Mouse (Mus musculus) kidney, adult 18-20 months (tissue): Measurements from ENCODE around the gene Lta.

Experiments used
- DNase-seq: peaks from one replicate; pipeline ENCODE4 v3.0.0; 2021

The Lta gene

GRCm38 (mm10) chr17:35156461-35157200 is 48.5 kb downstream of the Lta start:
- no peak for DNase-seq

DNA sequence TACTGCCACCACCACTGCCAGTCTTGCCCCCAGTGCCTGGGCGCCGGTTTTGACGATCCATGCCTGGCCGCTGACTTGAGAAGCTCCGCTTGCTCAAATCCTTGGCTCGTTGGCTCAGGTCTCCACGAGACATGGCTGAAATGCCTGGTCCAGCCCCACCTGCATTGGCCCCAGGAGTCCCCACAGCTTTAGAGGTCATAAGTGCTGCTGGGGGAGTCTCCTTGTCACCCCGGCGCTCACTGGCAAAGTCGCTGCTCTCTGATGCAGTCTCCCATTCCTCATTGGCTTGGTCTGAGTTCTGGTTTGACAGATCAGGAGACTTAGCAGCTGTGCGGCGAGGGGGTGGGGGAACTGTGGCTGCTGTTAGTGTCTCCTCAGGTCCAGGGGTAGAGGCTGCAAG is 49.7 kb downstream of the Lta start:
- DNase-seq, result no peak

GRCm38 (mm10) chr17:35154616-35155015 is 50.5 kb downstream of the Lta start:
- DNase-seq, result no peak

DNA sequence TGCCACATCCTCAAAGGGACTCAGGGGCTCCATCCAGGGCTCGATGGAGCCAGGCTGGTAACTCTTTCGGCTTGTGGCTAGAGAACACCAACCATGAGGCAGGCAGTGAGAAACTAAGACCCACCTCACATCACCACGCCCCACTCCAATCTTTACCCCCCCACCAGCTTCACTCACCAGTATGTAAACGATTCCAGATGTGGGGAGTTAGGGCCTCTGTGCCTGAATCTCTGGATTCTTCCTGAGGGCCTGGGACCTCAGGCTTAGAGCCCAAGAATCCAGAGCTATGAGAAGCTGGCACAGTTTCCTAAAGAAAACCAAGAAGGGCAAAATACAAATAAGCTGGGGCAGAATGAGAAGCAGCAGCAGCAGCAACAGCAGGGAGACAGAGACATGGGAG is 51.2 kb downstream of the Lta start:
- DNase-seq, result no peak
